Mouse (Mus musculus) CD4-positive helper T cell, adult 2 months (primary cell): Measurements from ENCODE around the gene Cib3.

Experiments used
- DNase-seq: peaks from one replicate; pipeline ENCODE4 v3.0.0-alpha.2; 2012; ENCODE audit warnings: low read depth, missing footprints, low spot score

Cib3 gene

DNA sequence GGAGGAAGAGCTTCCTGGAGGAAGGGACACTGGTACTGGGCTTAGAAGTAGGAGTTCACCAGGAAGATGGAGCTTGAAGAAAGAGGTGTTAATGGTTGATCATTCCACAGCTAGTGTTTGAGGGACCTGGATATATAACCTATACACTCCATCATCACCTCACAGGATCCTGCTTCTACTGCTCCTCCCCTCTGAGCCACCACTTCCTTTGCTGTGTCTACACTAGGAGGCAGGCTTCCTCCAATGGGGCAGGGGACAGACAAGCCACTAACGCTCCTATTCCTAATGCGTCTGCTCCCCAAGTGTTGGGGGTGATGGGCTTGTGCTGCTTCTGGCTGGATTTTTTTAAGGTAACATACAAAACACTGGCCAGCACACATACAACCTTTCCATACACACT lies 1.9 kb downstream of the Cib3 start:
- peak; percentile 28 for DNase-seq

DNA sequence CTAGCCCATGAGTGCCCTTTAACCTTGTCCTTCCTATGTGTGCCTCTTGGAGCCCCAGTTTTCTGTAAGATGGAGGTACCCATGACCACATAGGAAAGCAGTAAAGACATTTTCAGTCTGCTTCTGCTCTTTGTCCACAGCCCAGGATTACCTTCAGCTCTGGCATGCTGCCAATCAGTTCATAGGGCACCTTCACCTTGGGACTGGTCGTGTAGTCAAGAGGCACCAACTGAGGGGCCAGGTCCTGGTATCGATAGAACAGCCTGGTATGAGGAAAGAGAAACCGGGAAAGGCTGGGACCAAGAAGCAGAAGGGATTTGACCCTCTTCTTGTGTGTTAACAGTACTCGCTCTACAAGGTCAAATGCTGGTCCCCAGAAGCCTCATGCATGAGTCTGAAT lies 2.4 kb downstream of the Cib3 start:
- no peak for DNase-seq

DNA sequence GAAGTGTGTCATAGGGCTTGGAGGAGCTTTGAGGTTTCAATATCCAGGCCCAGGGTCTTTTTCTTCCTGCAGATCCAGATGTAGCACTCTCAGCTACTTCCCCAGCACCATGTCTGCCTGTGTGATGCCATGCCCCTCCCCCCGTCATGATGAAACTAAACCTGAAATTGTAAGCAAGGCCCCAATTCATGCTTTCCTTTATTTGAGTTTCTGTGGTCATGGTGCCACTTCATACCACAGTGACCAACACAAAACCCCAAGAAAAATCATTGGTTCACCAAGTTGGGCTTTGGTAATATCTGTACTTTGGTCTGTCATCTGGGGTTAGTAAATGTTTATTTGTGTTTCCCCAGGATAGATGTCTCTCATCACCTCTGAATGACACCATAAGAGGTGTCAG lies 4.1 kb downstream of the Cib3 start:
- no peak for DNase-seq

DNA sequence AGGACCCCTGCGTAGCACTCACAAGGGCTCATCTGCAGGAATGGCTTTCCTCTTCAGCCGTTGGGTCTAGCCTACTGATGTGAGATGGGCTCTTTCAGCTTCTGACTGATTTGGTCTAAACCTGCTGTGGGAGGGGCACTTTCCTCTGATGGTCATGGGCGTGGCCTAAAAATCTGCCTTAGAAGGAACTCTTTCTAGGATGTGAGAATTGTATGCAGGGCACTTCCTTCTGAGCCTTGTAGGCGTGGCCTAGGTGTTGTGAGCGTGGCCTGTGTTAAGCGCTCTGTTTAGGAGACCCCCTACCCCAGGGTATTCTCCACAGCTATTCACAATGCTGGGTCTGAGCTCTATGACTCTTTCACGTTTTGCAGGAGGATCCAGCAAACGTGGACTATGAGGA lies 14.6 kb downstream of the Cib3 start:
- no peak for DNase-seq

DNA sequence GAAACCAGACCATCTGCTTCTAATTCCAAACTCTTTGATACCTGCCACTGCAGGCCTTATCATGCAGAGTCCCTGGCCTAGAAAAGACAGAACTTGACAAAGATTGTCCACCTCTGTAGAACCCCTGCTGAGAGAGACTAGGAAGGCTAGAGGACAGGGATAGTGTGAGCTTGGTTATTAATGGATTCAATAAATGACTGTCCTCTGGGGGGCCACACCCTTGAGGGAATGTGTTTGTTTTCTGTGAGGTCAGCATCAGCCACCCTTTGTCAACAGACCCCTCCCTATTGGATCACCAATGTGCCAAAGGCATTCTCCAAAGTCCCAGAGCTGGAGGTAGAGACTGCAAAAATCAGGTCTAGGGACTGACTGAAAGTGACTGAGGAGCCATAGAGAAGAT lies 20.6 kb downstream of the Cib3 start:
- no peak for DNase-seq

DNA sequence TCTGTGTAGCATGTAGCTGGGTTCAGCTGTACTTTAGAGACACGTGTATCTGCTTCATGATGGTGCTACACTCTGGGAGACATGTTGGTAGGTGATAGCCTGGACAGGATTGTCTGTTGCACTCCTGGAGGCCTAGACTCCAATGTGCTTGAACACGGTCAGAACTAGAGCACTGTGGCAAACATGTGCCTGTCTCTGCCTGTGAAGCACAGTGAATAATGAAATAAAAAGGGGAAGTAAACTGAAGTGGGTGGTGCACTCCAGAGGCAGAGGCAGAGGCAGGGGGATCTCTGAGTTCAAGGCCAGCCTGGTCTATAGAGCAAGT lies 22.5 kb downstream of the Cib3 start:
- DNase-seq: no peak

DNA sequence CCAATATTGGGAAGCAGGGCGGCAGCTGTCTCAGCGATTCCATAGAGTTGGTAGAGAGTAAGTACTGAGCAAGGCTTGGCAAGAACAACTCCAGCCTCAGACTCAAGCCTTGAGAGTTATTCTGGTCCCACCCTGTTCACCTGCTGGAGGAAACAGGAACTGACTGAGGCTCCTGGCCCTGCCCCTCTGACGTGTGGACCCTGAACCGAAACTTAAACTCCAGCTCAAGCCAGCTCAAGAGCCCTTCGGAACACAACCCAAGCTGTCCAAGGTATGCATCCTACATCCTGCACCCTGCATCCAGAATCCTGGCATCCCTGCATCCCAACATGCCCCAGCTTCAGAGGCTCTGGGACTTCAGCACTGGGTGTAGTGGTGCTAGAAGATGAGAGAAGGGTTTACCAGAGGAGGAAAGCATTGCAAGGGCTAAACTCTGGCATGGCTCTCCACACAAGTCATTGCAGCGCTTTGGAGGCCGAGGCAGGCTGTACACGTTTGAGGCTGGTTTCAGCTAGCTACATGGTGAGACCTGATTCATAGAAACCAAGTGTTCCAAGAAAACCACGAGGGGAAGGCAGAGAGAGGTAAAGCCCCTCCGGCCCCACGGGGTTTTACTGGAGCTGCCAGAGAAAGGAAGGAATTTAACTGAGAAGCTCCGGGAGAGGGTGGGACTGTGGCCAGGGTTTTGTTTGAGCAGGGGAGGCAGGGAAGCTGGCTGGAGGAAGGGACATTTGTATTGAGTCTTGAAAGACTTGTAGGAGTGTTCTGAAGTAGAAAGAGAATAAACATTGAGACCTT lies 23.0 kb downstream of the Cib3 start, which contains the start of gene Hsh2d:
Gene Hsh2d (plus strand): TSS at position 222 of the 798 bp plus-strand sequence.
- DNase-seq: peak; percentile 85

DNA sequence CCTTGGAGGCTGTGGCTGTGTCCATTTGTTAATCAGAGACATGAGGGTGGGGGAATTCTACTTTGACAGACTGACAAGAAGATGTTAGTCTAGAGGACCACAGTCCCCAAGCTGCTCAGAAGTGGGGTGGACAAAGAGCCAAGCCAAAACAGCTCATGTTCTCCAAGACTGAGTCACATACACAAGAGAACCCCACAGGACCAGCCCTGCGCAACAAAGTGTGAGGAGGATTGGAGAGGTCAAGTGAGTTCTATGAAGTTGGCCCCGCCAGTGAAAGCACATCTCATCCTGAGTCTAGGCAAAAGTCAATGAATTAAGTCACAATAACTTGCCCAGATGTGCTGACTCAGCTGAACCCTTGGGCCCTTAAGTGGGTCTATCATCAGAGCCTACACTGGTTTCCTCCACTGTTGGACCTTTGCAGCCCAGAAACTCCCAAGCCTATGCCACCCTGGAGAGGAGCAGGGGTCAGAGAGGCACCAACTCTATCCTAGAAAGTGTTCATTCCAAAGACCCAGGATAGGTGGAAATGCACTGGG lies 24.8 kb downstream of the Cib3 start:
- DNase-seq: no peak

DNA sequence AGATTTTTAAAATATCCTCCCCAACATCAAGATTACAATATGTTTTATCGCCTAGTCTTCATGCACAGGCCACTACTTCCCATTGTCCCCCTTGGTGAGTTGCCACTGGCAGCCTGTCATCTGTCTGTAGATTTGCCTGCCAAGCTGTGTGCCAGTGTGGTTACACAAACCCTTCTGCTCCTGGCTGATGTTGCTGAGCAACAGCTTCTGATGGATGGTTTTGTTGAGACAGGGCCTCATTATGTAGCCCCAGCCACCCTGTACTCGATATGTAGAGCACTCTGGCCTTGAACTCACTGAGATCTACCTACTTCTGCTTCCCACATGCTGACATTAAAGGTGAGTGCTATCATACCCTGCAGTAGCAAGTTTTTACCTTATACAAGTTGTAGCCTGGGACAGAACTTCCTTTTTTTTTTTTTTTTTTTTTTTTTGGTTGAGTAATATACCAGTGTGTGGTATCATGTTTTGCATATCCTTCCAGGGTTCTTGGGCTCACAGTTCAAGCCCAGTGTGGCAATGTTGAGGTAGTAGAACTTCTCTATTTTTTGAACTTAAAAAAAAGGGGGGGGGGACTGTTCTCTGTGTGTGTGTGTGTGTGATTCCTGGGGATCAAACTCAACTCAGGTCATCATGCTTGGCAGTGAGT lies 29.0 kb downstream of the Cib3 start:
- no peak for DNase-seq

DNA sequence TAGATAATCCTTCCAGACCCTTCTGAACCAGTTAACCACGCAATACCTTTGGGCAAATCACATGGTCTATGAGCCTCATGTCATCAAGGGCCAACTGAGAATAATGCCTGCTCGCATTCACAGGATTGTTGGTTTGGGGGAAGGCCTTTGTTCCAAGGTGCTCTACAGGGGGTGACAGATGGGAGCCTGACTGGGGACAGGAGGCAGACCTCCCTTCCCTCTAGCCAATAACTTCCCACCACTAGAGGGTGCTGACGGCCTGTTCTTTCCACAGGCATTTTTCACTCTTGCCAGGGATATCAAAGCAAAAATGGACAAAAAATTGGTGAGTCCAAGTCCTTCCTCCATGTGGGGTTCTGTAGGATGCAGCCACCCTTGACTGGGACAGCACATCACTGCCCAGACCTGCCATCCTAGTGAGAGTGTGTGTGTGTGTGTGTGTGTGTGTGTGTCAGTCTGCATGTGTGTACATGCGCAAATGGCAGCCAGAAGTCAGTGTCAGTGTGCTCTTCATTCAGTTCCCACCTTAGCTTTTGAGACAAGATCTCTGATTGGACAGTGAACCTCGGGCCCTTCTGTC lies 35.2 kb downstream of the Cib3 start:
- DNase-seq: peak; percentile 71

DNA sequence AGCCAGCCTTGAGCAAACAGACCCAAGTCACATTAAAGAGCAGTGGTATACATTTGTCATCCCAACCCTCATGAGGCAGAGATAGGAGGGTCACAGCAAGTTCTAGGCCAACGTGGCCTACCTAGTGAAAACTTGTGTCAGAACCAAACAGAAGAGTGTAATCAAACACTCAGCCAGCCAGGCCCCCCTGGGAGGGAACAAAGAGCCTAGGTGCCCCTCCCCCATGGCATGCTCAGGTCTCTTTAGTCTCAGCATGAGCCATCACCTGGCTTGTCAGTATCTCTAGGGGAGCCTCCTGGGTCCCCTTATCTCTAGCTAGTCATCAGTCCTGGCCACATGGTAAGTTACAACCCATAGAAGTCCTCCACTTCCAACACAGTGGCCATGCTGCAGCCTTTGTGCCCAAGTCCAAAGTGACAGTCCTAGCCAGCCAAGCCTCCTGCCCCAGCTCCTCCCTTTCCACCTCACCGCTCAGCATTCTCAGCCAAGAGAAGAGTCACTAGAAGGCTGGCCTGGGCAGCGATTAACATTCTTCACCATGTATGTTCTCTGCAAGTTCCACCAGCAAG lies 42.9 kb downstream of the Cib3 start:
- DNase-seq: no peak

DNA sequence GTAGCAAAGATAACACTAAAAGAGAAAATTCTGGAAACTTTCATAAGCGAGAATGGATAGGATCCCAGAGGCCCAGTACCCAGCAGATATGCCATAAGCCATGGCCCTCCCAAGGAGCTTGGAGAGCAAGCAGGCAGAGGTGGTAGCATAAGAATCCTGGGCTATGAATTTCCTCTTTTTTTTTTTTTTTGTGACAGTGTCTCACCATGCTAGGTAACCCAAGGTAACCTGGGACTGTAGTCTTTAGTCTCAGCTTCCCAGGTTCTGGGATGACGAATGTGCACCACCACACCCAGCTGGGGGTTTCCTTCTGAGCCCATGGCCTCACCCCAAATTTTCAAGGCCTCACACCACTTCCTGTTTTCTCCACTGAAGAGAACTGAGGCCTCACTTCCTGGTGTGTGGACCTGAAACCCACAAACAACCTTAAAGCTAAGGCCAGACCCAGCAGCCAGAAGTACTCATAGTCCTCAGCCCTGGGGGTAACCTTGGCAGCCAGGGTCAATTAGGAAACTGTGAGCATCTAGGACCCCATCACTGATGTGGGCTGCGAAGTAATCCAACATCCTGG lies 43.5 kb downstream of the Cib3 start:
- DNase-seq: peak; percentile 90

DNA sequence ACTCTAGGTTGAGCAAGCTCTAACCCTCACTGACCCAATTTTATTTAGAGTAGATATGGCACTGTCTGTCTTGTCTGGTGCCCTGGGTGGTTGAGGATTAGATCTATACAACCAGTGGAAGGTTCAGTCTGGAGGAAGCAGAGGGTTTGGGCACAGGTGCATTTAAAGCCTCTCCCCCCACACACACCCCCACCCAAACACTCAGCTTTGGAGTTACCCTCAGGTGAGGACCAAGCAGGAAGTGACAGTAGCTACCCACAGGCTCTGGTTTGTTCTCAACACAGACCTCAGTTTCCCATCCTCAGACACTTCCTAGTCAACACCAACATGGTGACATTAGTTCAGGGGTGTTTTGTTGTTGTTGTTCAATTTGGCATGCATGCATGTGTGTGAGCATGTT lies 49.8 kb downstream of the Cib3 start:
- peak; percentile 68 for DNase-seq

DNA sequence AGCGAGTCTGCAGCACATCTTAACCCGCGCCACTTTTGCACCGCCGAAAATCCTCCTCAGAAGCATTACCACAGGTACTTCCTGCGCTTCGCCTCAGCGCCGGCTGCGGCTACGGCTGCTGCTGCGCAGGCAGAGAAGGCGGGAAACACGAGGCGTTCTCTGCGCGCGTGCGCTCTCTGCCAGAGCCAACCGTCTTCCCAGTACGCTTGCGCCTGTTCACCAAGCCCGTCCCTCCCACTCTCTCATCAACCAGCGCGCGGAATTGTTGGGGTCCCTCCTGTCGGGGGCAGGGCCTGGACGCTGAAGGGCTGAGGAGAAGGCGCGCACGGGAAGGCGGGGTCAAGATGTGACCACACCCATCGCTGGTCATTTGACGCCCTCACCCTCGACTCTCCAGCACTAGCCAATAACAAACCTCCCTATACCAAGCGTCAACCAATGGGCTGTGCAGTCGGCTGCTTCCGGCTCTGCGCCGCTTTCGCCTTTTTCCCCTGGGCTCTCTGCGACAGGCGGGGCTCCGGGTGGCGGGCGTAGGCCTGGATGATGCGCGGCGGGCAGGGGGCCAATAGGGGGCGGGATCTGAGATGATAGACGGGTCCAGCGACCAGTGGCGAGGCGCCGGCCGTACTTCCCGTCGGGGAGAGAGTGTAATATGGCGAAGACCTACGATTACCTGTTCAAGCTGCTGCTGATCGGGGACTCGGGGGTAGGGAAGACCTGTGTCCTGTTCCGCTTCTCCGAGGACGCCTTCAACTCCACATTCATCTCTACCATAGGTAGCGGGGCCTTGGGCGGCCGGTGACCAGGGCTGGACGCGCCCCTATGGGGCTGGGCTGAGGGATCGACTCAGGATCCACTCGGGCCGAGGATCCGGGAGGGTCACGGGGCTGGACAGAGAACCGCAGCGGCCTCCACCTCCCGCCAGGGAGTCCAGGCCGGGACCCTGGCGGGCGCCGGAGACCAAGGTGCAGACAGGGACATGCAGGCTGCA lies 51.6 kb downstream of the Cib3 start, which contains the start of gene Rab8a:
Gene Rab8a (plus strand): TSS at position 494 of the 991 bp plus-strand sequence.
- DNase-seq: peak; percentile 100

DNA sequence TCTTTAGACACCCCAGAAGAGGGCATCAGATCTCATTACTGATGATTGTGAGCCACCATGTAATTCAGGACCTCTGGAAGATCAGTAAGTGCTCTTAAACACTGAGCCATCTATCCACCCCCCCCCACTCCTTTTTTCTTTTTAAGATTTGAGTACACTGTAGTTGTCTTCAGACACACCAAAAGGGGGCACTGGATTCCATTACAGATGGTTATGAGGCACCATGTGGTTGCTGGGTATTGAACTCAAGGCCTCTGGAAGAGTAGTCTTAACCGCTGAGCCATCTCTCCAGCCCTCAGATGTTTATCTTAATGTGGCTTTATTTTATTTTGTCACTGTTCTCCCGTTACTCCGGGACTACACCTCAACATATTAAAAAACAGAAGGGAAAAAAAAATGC lies 52.6 kb downstream of the Cib3 start:
- peak; percentile 72 for DNase-seq

DNA sequence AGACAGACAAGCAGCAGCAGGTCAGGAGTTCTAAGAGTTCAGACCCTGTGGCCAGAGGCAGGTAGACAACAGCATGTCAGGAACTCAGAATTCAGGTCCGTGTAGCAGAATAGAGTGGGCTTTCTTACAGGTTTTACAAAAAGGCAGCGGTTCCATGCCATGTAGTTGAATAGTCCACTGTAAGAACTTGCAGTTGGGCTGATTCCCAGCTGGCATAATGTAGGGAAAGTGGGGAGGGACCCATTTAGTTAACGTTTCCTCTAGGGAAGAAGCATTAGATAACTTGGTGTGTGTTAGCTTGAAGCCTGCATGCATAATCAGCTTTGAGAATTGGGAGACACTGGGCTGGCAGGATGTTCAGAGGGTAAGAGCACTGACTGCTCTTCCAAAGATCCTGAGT lies 53.9 kb downstream of the Cib3 start:
- no peak for DNase-seq

DNA sequence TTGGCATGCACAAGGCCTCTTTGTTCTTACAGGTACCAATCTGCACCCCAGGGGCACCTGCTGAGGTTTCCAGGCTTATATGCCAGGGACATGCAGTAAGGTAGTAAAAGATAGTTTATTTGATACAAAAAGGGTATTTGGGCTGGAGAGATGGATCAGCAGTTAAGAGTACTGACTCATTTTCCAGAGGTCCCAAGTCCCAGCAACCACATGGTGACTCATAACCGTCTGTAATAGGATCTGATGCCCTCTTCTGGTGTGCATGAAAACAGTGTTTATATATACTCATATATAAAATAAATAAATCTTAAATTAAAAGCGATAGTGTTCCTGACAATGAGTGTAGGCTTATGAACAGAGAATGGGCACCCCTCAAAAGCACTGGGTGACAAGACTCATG lies 54.5 kb downstream of the Cib3 start:
- no peak for DNase-seq
